Mouse (Mus musculus) bone marrow macrophage, adult 2 months (primary cell): Measurements from ENCODE around the gene Ankzf1.

Source experiments
- CTCF ChIP-seq: IDR thresholded peaks from 2 replicates; pipeline ENCODE4 v1.5.1; 2012; ENCODE audit warnings: low read depth, mild to moderate bottlenecking, low read length, moderate library complexity
- POLR2A ChIP-seq: IDR thresholded peaks from 2 replicates; pipeline ENCODE4 v1.6.1; 2012; ENCODE audit warnings: mild to moderate bottlenecking, low read depth, low read length, borderline replicate concordance

DNA sequence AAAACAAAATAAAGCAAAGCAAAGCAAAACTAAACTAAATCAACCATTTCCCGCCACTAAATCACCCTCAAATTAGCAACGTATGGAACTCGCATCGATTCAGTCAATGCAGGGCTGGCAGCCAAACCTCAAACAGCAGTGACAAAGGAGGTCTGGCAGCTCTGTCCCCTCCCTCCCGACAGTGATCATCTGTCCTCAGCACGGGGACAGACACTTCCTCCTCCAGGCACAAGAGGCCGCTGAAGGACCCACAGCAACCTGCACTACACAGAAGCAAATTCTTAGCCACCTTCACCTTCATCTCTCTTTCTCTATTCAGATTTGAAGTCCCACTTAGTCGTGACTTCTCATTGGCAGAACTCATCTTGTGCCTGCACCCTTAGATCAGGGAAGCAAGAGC lies 42.7 kb downstream of the Ankzf1 start:
- peak; percentile 7; the same call in 1 of the 2 replicates for TF ChIP-seq CTCF
- TF ChIP-seq POLR2A: no peak
